Mouse (Mus musculus) MEL (cell line): ENCODE data around the gene Ndufb7. TPM values are rescaled to one million over a fixed set of nuclear protein-coding genes. Genes with fewer than 3 reads are reported as not detected.

Experiments
- DNase-seq: peaks from one replicate; pipeline ENCODE4 v3.0.0; 2011; ENCODE audit warnings: low read depth, low spot score
- H3K27ac ChIP-seq: 2 replicates; pipeline ENCODE4 v1.5.1; 2012; ENCODE audit warnings: low read depth, mild to moderate bottlenecking, control low read depth, low read length, moderate library complexity; ENCODE audit not compliant: control insufficient read depth
- H3K27me3 ChIP-seq, 2 experiments: fragments of 150-350 bp in 1 of 2; sonication (generic) in 1 of 2; 2 replicates each; pipeline ENCODE4 v1.6.1; 2012; ENCODE audit warnings: low read length in 2 of 2, mild to moderate bottlenecking in 2 of 2, improper control_type of control experiment in 1 of 2, moderate library complexity in 1 of 2; ENCODE audit not compliant: insufficient read depth in 2 of 2, control insufficient read depth in 1 of 2
- H3K36me3 ChIP-seq, 2 experiments: 2 replicates each; pipeline ENCODE4 v1.6.1; 2012 to 2014; ENCODE audit warnings: low read length in 2 of 2, improper control_type of control experiment in 1 of 2, inconsistent platforms in 1 of 2, mild to moderate bottlenecking in 1 of 2; ENCODE audit not compliant: insufficient read depth in 2 of 2, control insufficient read depth in 1 of 2
- H3K4me1 ChIP-seq, 2 experiments: fragments of 150-350 bp in 1 of 2; sonication (generic) in 1 of 2; 2 replicates each; pipeline ENCODE4 v1.6.1; 2012; ENCODE audit warnings: low read length in 2 of 2, improper control_type of control experiment in 1 of 2, mild to moderate bottlenecking in 1 of 2; ENCODE audit not compliant: insufficient read depth in 2 of 2, control insufficient read depth in 1 of 2
- H3K4me3 ChIP-seq, 2 experiments: fragments of 150-350 bp in 1 of 2; sonication (generic) in 1 of 2; 2 replicates each; pipeline ENCODE4 v1.5.1; 2012; ENCODE audit warnings: low read depth in 2 of 2, low read length in 2 of 2, mild to moderate bottlenecking in 2 of 2, moderate library complexity in 2 of 2, control low read depth in 1 of 2, improper control_type of control experiment in 1 of 2; ENCODE audit not compliant: control insufficient read depth in 1 of 2, insufficient read depth in 1 of 2
- H3K79me2 ChIP-seq: 2 replicates; pipeline ENCODE4 v1.6.1; 2012; ENCODE audit warnings: mild to moderate bottlenecking, low read length, moderate library complexity; ENCODE audit not compliant: control insufficient read depth, poor library complexity, insufficient read depth
- H3K9ac ChIP-seq: 2 replicates; pipeline ENCODE4 v1.6.1; 2012; ENCODE audit warnings: low read depth, mild to moderate bottlenecking, control low read depth, low read length, moderate library complexity; ENCODE audit not compliant: control insufficient read depth, poor library complexity, severe bottlenecking
- H3K9me3 ChIP-seq: fragments of 150-350 bp; sonication (generic); replicated peaks from 2 replicates; pipeline ENCODE4 v1.6.1; 2012; ENCODE audit warnings: mild to moderate bottlenecking, low read length, improper control_type of control experiment, moderate library complexity; ENCODE audit not compliant: insufficient read depth
- BHLHE40 ChIP-seq: IDR thresholded peaks from 2 replicates; pipeline ENCODE4 v1.6.1; 2012; ENCODE audit warnings: low read depth, mild to moderate bottlenecking, inconsistent platforms, low read length, improper control_type of control experiment, borderline replicate concordance
- CHD2 ChIP-seq: IDR thresholded peaks from 2 replicates; pipeline ENCODE4 v1.6.1; 2011; ENCODE audit warnings: low read length, improper control_type of control experiment
- E2F4 ChIP-seq: IDR thresholded peaks from 2 replicates; pipeline ENCODE4 v1.6.1; 2011; ENCODE audit warnings: low read depth, low read length, improper control_type of control experiment, borderline replicate concordance
- EP300 ChIP-seq, 2 experiments: IDR thresholded peaks; 2 replicates each; pipeline ENCODE4 v1.6.1; 2011; ENCODE audit warnings: improper control_type of control experiment in 2 of 2, low read length in 2 of 2, low read depth in 1 of 2, mild to moderate bottlenecking in 1 of 2
- ETS1 ChIP-seq: IDR thresholded peaks from 2 replicates; pipeline ENCODE4 v1.6.1; 2012; ENCODE audit warnings: low read depth, mild to moderate bottlenecking, inconsistent platforms, low read length, improper control_type of control experiment, moderate library complexity
- JUND ChIP-seq: IDR thresholded peaks from 2 replicates; pipeline ENCODE4 v1.6.1; 2011; ENCODE audit warnings: low read depth, mild to moderate bottlenecking, improper control_type of control experiment, low read length
- KAT2A ChIP-seq: conservative IDR thresholded peaks from 2 replicates; pipeline ENCODE4 v1.6.1; 2012; ENCODE audit warnings: low read depth, low read length, improper control_type of control experiment, inconsistent platforms
- MAX ChIP-seq: IDR thresholded peaks from 2 replicates; pipeline ENCODE4 v1.6.1; 2011; ENCODE audit warnings: low read length, improper control_type of control experiment
- MAZ ChIP-seq: IDR thresholded peaks from 2 replicates; pipeline ENCODE4 v1.6.1; 2012; ENCODE audit warnings: low read depth, mild to moderate bottlenecking, inconsistent platforms, low read length, improper control_type of control experiment
- MYC ChIP-seq: IDR thresholded peaks from 2 replicates; pipeline ENCODE4 v1.6.1; 2011; ENCODE audit warnings: low read depth, mild to moderate bottlenecking, low read length, improper control_type of control experiment, moderate library complexity
- POLR2AphosphoS5 ChIP-seq: IDR thresholded peaks from 2 replicates; pipeline ENCODE4 v1.6.1; 2012; ENCODE audit warnings: low read depth, borderline replicate concordance, mild to moderate bottlenecking, inconsistent platforms, low read length, moderate library complexity, mixed read lengths
- RAD21 ChIP-seq: IDR thresholded peaks from 2 replicates; pipeline ENCODE4 v1.6.1; 2011; ENCODE audit warnings: mild to moderate bottlenecking, low read depth, low read length, improper control_type of control experiment
- RCOR1 ChIP-seq: IDR thresholded peaks from 2 replicates; pipeline ENCODE4 v1.6.1; 2012; ENCODE audit warnings: low read depth, mild to moderate bottlenecking, inconsistent platforms, low read length, improper control_type of control experiment
- SIN3A ChIP-seq: IDR thresholded peaks from 2 replicates; pipeline ENCODE4 v1.6.1; 2012; ENCODE audit warnings: low read length, improper control_type of control experiment, inconsistent platforms
- SMC3 ChIP-seq: IDR thresholded peaks from 2 replicates; pipeline ENCODE4 v1.6.1; 2011; ENCODE audit warnings: low read depth, low read length, improper control_type of control experiment
- TCF12 ChIP-seq: IDR thresholded peaks from 2 replicates; pipeline ENCODE4 v1.6.1; 2014; ENCODE audit warnings: low read depth, mild to moderate bottlenecking, inconsistent platforms, low read length, improper control_type of control experiment, moderate library complexity
- USF2 ChIP-seq, 2 experiments: IDR thresholded peaks; 2 replicates each; pipeline ENCODE4 v1.6.1; 2011 to 2012; ENCODE audit warnings: improper control_type of control experiment in 2 of 2, low read length in 2 of 2, borderline replicate concordance in 1 of 2, inconsistent platforms in 1 of 2, low read depth in 1 of 2, mild to moderate bottlenecking in 1 of 2; ENCODE audit not compliant: insufficient read depth in 1 of 2
- ZC3H11A ChIP-seq: IDR thresholded peaks from 2 replicates; pipeline ENCODE4 v1.6.1; 2012; ENCODE audit warnings: low read depth, mild to moderate bottlenecking, inconsistent platforms, low read length, improper control_type of control experiment
- polyA plus RNA-seq, 2 experiments: library from polyadenylated mRNA; stranded (reverse) in 1 of 2; unstranded in 1 of 2; fragments of >175 nt in 1 of 2; fragments of >200 nt in 1 of 2; gene quantifications; 2 replicates each; pipeline versions ENCODE4 v1.2.1 to v1.2.4; 2012; ENCODE audit warnings: low replicate concordance in 2 of 2, low read depth in 1 of 2; ENCODE audit not compliant: insufficient read length in 2 of 2, insufficient read depth in 1 of 2, missing spikeins in 1 of 2
- total RNA-seq: library from RNA; depleted of rRNA; stranded (reverse); fragments of 300-350 nt; gene quantifications from 2 replicates; pipeline ENCODE4 v1.2.3, GENCODE M21; 2012

Ndufb7 gene
- total and polyA plus RNA-seq, 3 experiments = 194 to 311 TPM; not detected in 1

DNA sequence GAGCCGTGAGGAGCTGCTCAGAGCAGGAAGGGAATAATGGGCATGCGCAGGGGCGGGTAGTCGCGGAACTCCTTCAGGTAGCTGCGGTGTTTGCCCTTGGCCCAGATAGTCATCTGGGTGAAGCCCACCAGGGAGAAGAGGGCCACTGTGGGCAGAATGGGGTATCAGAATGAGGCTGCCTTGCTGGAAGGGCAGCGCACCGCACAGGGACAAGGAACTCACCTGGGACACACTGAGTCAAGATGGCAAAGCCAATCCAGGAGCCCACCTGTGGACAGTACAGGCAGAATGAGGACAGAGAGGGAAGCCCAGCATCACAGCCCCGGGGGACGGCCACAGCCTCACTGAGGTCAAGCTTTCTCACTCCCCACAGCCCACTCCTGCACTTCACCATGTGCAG is 5.3 kb downstream of the Ndufb7 start:
- Histone ChIP-seq H3K27ac (no peak overlapping the region), H3K79me2 (peaks cover 12% of the 10 kb centered on the region), H3K4me3 (no peak overlapping the region), H3K9ac (no peak overlapping the region), H3K9me3 (no peaks in the 10 kb centered on the region), H3K4me1 (peaks cover 0 to 4% of the 10 kb centered on the region in 2 experiments; a peak in 1 of 4 replicates), H3K36me3 (peaks cover 0 to 1% of the 10 kb centered on the region in 2 experiments; a peak in 1 of 4 replicates), H3K27me3 (no peaks in the 10 kb centered on the region)
- no peak for DNase-seq
- TF ChIP-seq JUND (no peak), KAT2A (no peak), SMC3 (no peak)

- Histone ChIP-seq H3K9ac (no peak overlapping the region), H3K27me3 (no peaks in the 10 kb centered on the region), H3K36me3 (peaks cover 0 to 1% of the 10 kb centered on the region in 2 experiments; a peak in 1 of 4 replicates), H3K79me2 (peaks cover 6% of the 10 kb centered on the region), H3K4me3 (no peak overlapping the region), H3K4me1 (peaks cover 0 to 4% of the 10 kb centered on the region in 2 experiments; a peak in 1 of 4 replicates), H3K9me3 (no peaks in the 10 kb centered on the region), H3K27ac (no peak overlapping the region)
- DNase-seq = no peak
- TF ChIP-seq EP300 (IDR thresholded peaks at IDR 0.05; ENCODE audit: low read depth in 1 of 2, low read length in 2 of 2) = no peak
- TF ChIP-seq ZC3H11A = no peak
- TF ChIP-seq E2F4 = no peak
- no peak for TF ChIP-seq ETS1
- TF ChIP-seq KAT2A = no peak
- no peak for TF ChIP-seq MAZ
- no peak for TF ChIP-seq MAX
- no peak for TF ChIP-seq BHLHE40
- no peak for TF ChIP-seq SIN3A
- TF ChIP-seq RCOR1 = no peak
- no peak for TF ChIP-seq TCF12
- TF ChIP-seq RAD21 = no peak
- no peak for TF ChIP-seq MYC
- TF ChIP-seq USF2 (IDR thresholded peaks at IDR 0.05; ENCODE audit: borderline replicate concordance in 1 of 2, insufficient read depth in 1 of 2, low read depth in 1 of 2, low read length in 2 of 2) = no peak
- no peak for TF ChIP-seq POLR2AphosphoS5
- TF ChIP-seq CHD2 = no peak
These were observed 5.9 kb downstream of the Ndufb7 start for GRCm38 (mm10) chr8:83572246-83572812.
